Mouse (Mus musculus): ENCODE data around the gene Neu3.

- TF ChIP-seq POLR2A (IDR thresholded peaks at IDR 0.05; ENCODE audit: low read depth, low read length) (no peak), CTCF (IDR thresholded peaks at IDR 0.05; ENCODE audit: extremely low read depth, insufficient read length, insufficient replicate concordance, low read depth, low read length) (no peak)
Measured at GRCm38 (mm10) chr7:99865219-99865618, 37.0 kb upstream of the Neu3 start.
